Mouse (Mus musculus): Measurements from ENCODE around the gene Tlcd2. TPM values are rescaled to one million over a fixed set of nuclear protein-coding genes. Genes with fewer than 3 reads are reported as not detected.

The Tlcd2 gene
- polyA plus RNA-seq, 1 experiment from 2014 or later, result 21.4 TPM

GRCm38 (mm10) chr11:75469261-75469660 is 7.7 kb downstream of the Tlcd2 start:
- 87% methylated on average over 4 of the region's 4 CpGs for WGBS (ENCODE audit: insufficient replicate concordance)
- no peak overlapping the region for H3K9ac ChIP-seq
- H3K4me1 ChIP-seq, result peaks cover 60% of the 10 kb centered on the region
- H3K36me3 ChIP-seq, result peaks cover 25% of the 10 kb centered on the region
- H3K27ac ChIP-seq, result peak overlapping the region; percentile 24; the same call in 1 of the 2 replicates
- ATAC-seq, result no peak
- no peaks in the 10 kb centered on the region for H3K9me3 ChIP-seq (replicated peaks)
- no peak overlapping the region for H3K4me2 ChIP-seq
- H3K27me3 ChIP-seq (replicated peaks), result no peaks in the 10 kb centered on the region
- H3K4me3 ChIP-seq, result no peak overlapping the region

DNA sequence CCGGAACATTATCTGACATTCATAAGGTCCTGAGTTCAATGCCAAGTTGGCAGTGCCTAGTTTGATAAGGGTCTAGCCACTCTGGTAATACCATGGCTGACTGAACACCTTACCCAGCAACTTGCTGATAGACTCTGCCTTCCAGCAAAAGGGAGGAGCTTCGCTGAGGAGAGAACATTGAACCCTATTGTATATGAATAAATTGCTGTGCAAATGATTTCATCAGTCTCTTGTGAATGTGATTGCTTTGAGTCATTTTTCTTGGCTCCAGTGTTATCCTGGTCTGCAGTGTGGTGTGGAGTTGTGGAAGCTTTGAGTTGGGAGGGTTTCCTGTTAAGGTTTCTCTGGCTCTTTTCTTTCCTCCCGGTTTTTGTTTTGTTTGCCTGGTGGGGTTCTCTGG is 9.2 kb downstream of the Tlcd2 start:
- ATAC-seq, result no peak
- WGBS (ENCODE audit: insufficient replicate concordance), result 78% methylated on average over 3 of the region's 3 CpGs
- no peaks in the 10 kb centered on the region for H3K27me3 ChIP-seq (replicated peaks)

DNA sequence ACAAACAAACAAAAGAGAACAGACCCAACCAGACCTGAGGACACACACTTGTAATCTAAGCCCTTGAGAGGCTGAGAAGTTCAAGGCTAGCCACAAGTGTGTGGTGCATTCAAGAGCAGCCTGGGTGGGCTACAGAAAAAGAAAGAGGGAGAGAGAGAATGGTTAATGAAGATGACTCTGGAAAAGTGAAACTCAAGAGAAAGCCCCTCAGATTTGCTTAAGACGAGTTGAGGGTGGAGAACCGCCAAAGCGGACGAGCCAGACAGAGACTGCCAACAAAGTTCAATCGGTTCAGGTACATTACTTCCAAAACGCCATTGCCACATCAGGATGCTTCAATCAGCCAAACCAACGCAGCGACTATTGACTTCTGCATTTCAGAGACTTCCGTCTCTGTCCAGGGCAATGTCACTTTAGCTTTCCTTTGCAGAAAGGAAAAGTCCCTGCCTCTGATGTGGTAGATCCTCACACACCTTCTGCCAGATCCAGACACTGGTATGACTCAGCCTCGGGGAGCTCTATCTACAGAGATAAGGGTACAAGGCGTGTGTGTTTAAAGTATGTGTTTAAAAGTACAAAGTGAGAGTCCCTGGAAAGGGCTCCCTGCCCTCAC is 11.1 kb downstream of the Tlcd2 start:
- no peak overlapping the region for H3K9ac ChIP-seq
- H3K36me3 ChIP-seq, result no peaks in the 10 kb centered on the region
- no peaks in the 10 kb centered on the region for H3K9me3 ChIP-seq (replicated peaks)
- H3K4me3 ChIP-seq, result no peak overlapping the region
- peak overlapping the region; percentile 39 for H3K4me2 ChIP-seq
- 45% methylated on average over 11 of the region's 11 CpGs for WGBS (ENCODE audit: insufficient replicate concordance)
- H3K27me3 ChIP-seq (replicated peaks), result no peaks in the 10 kb centered on the region; the same call in 1 of the 2 replicates
- H3K27ac ChIP-seq, result peak overlapping the region; percentile 34; the same call in 1 of the 2 replicates
- peaks cover 41% of the 10 kb centered on the region for H3K4me1 ChIP-seq
- ATAC-seq, result peak; percentile 69

More for the DNA sequence above, 9.2 kb downstream of the Tlcd2 start:
- H3K4me2 ChIP-seq, result no peak overlapping the region
- H3K27ac ChIP-seq, result no peak overlapping the region
- peaks cover 49% of the 10 kb centered on the region for H3K4me1 ChIP-seq
- H3K4me3 ChIP-seq, result no peak overlapping the region
- H3K9ac ChIP-seq, result no peak overlapping the region
- H3K36me3 ChIP-seq, result peaks cover 11% of the 10 kb centered on the region
- no peaks in the 10 kb centered on the region for H3K9me3 ChIP-seq (replicated peaks)

DNA sequence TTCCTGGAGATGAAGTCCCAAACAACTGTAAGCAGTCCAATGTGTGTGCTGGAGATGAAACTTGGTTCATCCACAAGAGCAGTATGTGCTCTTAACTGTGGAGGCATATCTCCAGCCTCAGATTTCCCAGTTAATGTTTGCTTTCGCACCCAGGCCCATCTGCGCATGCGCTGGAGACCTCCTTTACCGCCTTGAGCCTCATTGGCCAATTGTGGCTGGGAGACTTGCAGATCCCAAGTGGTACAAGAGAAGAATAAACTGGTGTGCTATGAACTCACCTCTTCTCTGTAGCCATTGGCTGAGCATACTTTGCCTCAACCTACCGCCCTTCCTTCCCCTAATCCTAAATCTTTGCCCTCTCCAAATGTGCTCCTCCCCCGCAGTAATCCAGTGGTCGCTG is 11.9 kb downstream of the Tlcd2 start:
- 63% methylated on average over 7 of the region's 7 CpGs for WGBS (ENCODE audit: insufficient replicate concordance)
- Histone ChIP-seq H3K4me2 (no peak overlapping the region), H3K36me3 (no peaks in the 10 kb centered on the region), H3K27me3 (replicated peaks) (peaks cover 4% of the 10 kb centered on the region; the same call in 1 of the 2 replicates), H3K4me1 (peaks cover 33% of the 10 kb centered on the region), H3K4me3 (no peak overlapping the region), H3K9ac (no peak overlapping the region), H3K9me3 (replicated peaks) (no peaks in the 10 kb centered on the region), H3K27ac (0 out of 2 replicates have a peak overlapping the region, but pooled peaks have one; percentile 34)
- no peak for ATAC-seq

DNA sequence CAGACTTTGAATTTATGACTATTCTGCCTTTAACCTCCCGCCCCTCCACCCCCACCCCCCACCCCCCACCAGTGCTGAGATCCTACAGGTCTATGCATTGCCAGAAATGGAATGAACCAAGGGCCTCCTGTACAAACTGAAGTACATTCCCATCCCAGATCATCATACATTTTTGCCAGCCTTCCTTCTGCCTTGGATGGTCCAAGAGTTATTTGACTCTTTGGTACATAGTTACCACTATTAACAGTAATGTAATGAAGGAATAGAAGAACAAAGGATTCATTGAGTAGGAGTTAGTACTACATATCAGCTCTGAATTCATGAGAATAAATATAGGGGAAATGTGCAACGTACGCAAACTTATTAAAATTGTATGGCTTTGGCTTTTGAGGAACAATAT is 24.7 kb downstream of the Tlcd2 start:
- peak; percentile 6; the same call in 1 of the 2 replicates for ATAC-seq
- no peaks in the 10 kb centered on the region for H3K9me3 ChIP-seq (replicated peaks)
- 0 out of 2 replicates have a peak, but pooled peaks cover 3% of the 10 kb centered on the region for H3K27me3 ChIP-seq (replicated peaks)
- H3K36me3 ChIP-seq, result peaks cover 32% of the 10 kb centered on the region
- peaks cover 22% of the 10 kb centered on the region for H3K4me1 ChIP-seq
- 0 out of 2 replicates have a peak overlapping the region, but pooled peaks have one; percentile 9 for H3K9ac ChIP-seq
- WGBS (ENCODE audit: insufficient replicate concordance), result 23% methylated on average over 3 of the region's 3 CpGs
- no peak overlapping the region for H3K27ac ChIP-seq
- peak overlapping the region; percentile 52 for H3K4me2 ChIP-seq
- H3K4me3 ChIP-seq, result peak overlapping the region; percentile 96; the same call in 1 of the 2 replicates

DNA sequence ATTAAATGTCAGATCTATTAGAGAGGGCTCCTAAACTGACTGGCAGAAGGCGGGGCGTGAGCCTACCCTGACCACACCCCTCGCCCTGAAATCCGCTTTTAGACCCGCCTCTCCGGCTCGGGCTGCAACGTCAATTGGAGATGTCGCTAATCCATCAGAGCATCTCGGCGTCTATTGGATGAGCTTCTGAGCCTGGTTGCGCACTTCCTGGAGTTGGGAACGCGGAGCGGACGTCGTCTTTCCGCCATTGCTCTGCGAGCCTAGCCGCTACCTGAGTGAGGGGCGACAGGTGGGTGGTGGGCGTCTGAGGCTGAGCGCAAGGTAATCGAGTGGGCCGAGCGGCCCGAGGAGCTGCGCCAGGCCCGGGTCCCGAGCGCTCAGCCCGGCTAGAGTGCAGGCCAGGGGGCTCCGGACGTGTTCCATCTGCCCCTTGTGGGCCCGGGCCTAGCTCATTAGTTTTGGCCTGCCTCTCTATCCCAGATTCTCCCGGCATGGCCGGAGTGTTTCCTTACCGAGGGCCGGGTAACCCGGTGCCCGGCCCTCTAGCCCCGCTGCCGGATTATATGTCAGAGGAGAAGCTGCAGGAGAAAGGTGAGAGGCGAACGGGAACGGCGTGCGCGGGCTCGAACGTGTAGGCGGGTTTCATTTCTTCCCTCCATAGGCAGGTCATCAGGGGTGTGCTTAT is 25.2 kb downstream of the Tlcd2 start, which contains the start of gene Prpf8:
TSS of gene Prpf8 (plus strand) at position 216 of the 685 bp plus-strand sequence.
- peak within 1 kb of the TSS; percentile 82 for H3K27ac ChIP-seq
- ATAC-seq, result peak; percentile 99
- 0% methylated on average over 52 of the region's 52 CpGs for WGBS (ENCODE audit: insufficient replicate concordance)
- no peaks in the 10 kb centered on the region for H3K9me3 ChIP-seq (replicated peaks)
- peak within 1 kb of the TSS; percentile 95 for H3K9ac ChIP-seq
- peak within 1 kb of the TSS; percentile 96 for H3K4me3 ChIP-seq
- peaks cover 22% of the 10 kb centered on the region for H3K4me1 ChIP-seq
- H3K4me2 ChIP-seq, result peak within 1 kb of the TSS; percentile 81
- H3K27me3 ChIP-seq (replicated peaks), result 0 out of 2 replicates have a peak, but pooled peaks cover 3% of the 10 kb centered on the region
- H3K36me3 ChIP-seq, result peaks cover 37% of the 10 kb centered on the region

DNA sequence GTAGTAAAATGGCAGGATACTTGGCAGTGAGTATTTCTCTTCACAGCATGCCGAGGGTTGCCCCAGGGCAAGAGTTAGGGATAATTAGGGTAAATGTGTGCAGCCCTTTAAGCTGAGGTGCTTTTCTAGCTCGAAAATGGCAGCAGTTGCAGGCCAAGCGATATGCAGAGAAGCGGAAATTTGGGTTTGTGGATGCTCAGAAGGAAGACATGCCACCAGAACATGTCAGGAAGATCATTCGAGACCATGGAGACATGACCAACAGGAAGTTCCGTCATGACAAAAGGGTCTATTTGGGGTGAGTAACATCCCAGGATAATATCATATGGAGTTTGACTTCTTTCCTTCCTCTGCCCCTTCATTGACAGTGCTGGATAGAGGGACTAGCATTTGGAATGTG is 26.0 kb downstream of the Tlcd2 start:
- H3K4me2 ChIP-seq, result peak overlapping the region; percentile 81
- peak overlapping the region; percentile 96 for H3K4me3 ChIP-seq
- 0 out of 2 replicates have a peak, but pooled peaks cover 3% of the 10 kb centered on the region for H3K27me3 ChIP-seq (replicated peaks)
- H3K9me3 ChIP-seq (replicated peaks), result no peaks in the 10 kb centered on the region
- 18% methylated on average over 6 of the region's 6 CpGs for WGBS (ENCODE audit: insufficient replicate concordance)
- peak overlapping the region; percentile 95 for H3K9ac ChIP-seq
- peaks cover 22% of the 10 kb centered on the region for H3K4me1 ChIP-seq
- H3K27ac ChIP-seq, result no peak overlapping the region
- H3K36me3 ChIP-seq, result peaks cover 45% of the 10 kb centered on the region
- ATAC-seq, result no peak

DNA sequence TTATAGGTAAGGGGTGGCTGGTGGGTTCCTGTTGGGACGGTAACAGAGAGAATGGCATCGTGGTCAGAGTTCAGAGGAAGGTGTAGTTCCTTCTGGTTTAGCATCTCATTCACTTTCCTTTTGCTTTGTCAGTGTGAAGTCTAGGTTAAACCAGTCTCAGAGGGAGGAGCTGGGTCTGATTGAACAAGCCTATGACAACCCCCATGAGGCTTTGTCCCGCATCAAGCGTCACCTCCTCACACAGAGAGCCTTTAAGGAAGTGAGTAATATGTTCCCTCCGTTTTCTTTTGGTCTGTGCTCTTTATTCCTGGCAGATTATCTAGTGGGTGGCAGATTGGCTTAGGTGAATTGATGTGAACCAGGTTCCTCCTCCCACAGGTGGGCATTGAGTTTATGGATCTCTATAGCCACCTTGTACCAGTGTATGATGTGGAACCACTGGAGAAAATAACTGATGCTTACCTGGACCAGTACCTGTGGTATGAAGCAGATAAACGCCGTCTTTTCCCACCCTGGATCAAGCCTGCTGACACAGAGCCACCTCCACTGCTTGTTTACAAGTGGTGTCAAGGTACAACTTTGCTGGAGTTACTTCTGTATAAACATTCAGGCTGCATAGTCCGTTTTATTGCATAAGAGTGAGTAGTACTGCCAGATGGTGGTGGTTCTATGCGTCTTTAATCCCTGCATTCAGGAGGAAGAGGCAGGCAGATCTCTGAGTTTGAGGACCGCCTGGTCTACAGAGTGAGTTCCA is 33.0 kb downstream of the Tlcd2 start:
- H3K4me1 ChIP-seq, result no peaks in the 10 kb centered on the region
- H3K36me3 ChIP-seq, result peaks cover 100% of the 10 kb centered on the region
- no peaks in the 10 kb centered on the region for H3K9me3 ChIP-seq (replicated peaks)
- no peak for ATAC-seq
- H3K27me3 ChIP-seq (replicated peaks), result no peaks in the 10 kb centered on the region
- H3K27ac ChIP-seq, result no peak overlapping the region
- no peak overlapping the region for H3K4me3 ChIP-seq
- WGBS (ENCODE audit: insufficient replicate concordance), result 81% methylated on average over 10 of the region's 10 CpGs
- H3K4me2 ChIP-seq, result no peak overlapping the region
- H3K9ac ChIP-seq, result no peak overlapping the region

GRCm38 (mm10) chr11:75498126-75498525 is 36.6 kb downstream of the Tlcd2 start:
- H3K36me3 ChIP-seq, result peaks cover 100% of the 10 kb centered on the region
- no peaks in the 10 kb centered on the region for H3K27me3 ChIP-seq (replicated peaks)
- H3K4me2 ChIP-seq, result no peak overlapping the region
- WGBS (ENCODE audit: insufficient replicate concordance), result 68% methylated on average over 1 of the region's 1 CpGs
- no peaks in the 10 kb centered on the region for H3K4me1 ChIP-seq
- no peak for ATAC-seq
- H3K27ac ChIP-seq, result no peak overlapping the region
- no peak overlapping the region for H3K9ac ChIP-seq
- H3K9me3 ChIP-seq (replicated peaks), result no peaks in the 10 kb centered on the region
- H3K4me3 ChIP-seq, result no peak overlapping the region

GRCm38 (mm10) chr11:75508162-75508561 is 46.6 kb downstream of the Tlcd2 start:
- Histone ChIP-seq H3K4me3 (no peak overlapping the region), H3K9me3 (replicated peaks) (no peaks in the 10 kb centered on the region), H3K36me3 (peaks cover 66% of the 10 kb centered on the region), H3K27me3 (replicated peaks) (no peaks in the 10 kb centered on the region), H3K27ac (no peak overlapping the region), H3K4me1 (peaks cover 22% of the 10 kb centered on the region), H3K9ac (no peak overlapping the region), H3K4me2 (no peak overlapping the region)
- 91% methylated on average over 4 of the region's 4 CpGs for WGBS (ENCODE audit: insufficient replicate concordance)
- ATAC-seq, result no peak

GRCm38 (mm10) chr11:75508904-75509303 is 47.4 kb downstream of the Tlcd2 start:
- no peak for ATAC-seq
- Histone ChIP-seq H3K9me3 (replicated peaks) (no peaks in the 10 kb centered on the region), H3K4me1 (peaks cover 22% of the 10 kb centered on the region), H3K27ac (no peak overlapping the region), H3K4me3 (no peak overlapping the region), H3K36me3 (peaks cover 58% of the 10 kb centered on the region), H3K27me3 (replicated peaks) (no peaks in the 10 kb centered on the region), H3K4me2 (peak overlapping the region; percentile 99; the same call in 1 of the 2 replicates), H3K9ac (no peak overlapping the region)
- 65% methylated on average over 8 of the region's 8 CpGs for WGBS (ENCODE audit: insufficient replicate concordance)
